Mouse (Mus musculus): Measurements from ENCODE around the gene Krt71. TPM values are rescaled to one million over a fixed set of nuclear protein-coding genes. Genes with fewer than 3 reads are reported as not detected.

The Krt71 gene
- polyA plus RNA-seq, 1 experiment from 2014 or later = not detected

Small RNAs within 50 kb of the gene (microRNA-seq; reads per million reads assigned to microRNA genes)
- not detected for gene Gm44323
- not detected for gene Gm44342

Other genes starting within 250 kb of the Krt71 start
- not detected in 2 replicates for gene Gm49425, start 225.8 kb downstream of the Krt71 start, polyA plus RNA-seq (2015; fragmentation: Nextera tagmentation; extraction: Ambion mirVana)
- not detected in 2 replicates for gene Krt84, start 210.3 kb downstream of the Krt71 start, polyA plus RNA-seq (2015; fragmentation: Nextera tagmentation; extraction: Ambion mirVana)
- gene Krt82, start 192.4 kb downstream of the Krt71 start, polyA plus RNA-seq (2015; fragmentation: Nextera tagmentation; extraction: Ambion mirVana) = not detected in 2 replicates
- gene Krt90, start 180.2 kb downstream of the Krt71 start, polyA plus RNA-seq (2015; fragmentation: Nextera tagmentation; extraction: Ambion mirVana) = 0.17 TPM in 1 of 2 replicates, not detected in the other
- gene Krt75, start 169.2 kb downstream of the Krt71 start, polyA plus RNA-seq (2015; fragmentation: Nextera tagmentation; extraction: Ambion mirVana) = 0.07 and 0.08 TPM in 2 replicates
- not detected in 2 replicates for gene Gm5414, start 114.9 kb downstream of the Krt71 start, polyA plus RNA-seq (2015; fragmentation: Nextera tagmentation; extraction: Ambion mirVana)
- gene Gm5478, start 95.7 kb downstream of the Krt71 start, polyA plus RNA-seq (2015; fragmentation: Nextera tagmentation; extraction: Ambion mirVana) = not detected in 2 replicates
- gene Krt6b, start 62.8 kb downstream of the Krt71 start, polyA plus RNA-seq (2015; fragmentation: Nextera tagmentation; extraction: Ambion mirVana) = not detected in 2 replicates
- 0.12 TPM in 1 of 2 replicates, not detected in the other for gene Krt6a, start 48.8 kb downstream of the Krt71 start, polyA plus RNA-seq (2015; fragmentation: Nextera tagmentation; extraction: Ambion mirVana)
- 1.1 and 4.4 TPM in 2 replicates for gene Krt5, start 30.2 kb downstream of the Krt71 start, polyA plus RNA-seq (2015; fragmentation: Nextera tagmentation; extraction: Ambion mirVana)
- gene Krt72, start 43.4 kb upstream of the Krt71 start, polyA plus RNA-seq (2015; fragmentation: Nextera tagmentation; extraction: Ambion mirVana) = not detected in 2 replicates
- 0.43 and 0.44 TPM in 2 replicates for gene Krt73, start 59.2 kb upstream of the Krt71 start, polyA plus RNA-seq (2015; fragmentation: Nextera tagmentation; extraction: Ambion mirVana)
- gene Krt2, start 75.1 kb upstream of the Krt71 start, polyA plus RNA-seq (2015; fragmentation: Nextera tagmentation; extraction: Ambion mirVana) = not detected in 2 replicates
- gene Krt1, start 107.7 kb upstream of the Krt71 start, polyA plus RNA-seq (2015; fragmentation: Nextera tagmentation; extraction: Ambion mirVana) = 7.0 and 8.6 TPM in 2 replicates
- 0.12 and 0.13 TPM in 2 replicates for gene Krt77, start 126.6 kb upstream of the Krt71 start, polyA plus RNA-seq (2015; fragmentation: Nextera tagmentation; extraction: Ambion mirVana)
- gene Krt76, start 149.8 kb upstream of the Krt71 start, polyA plus RNA-seq (2015; fragmentation: Nextera tagmentation; extraction: Ambion mirVana) = not detected in 2 replicates
- gene Krt4, start 181.6 kb upstream of the Krt71 start, polyA plus RNA-seq (2015; fragmentation: Nextera tagmentation; extraction: Ambion mirVana) = 0.11 TPM in 1 of 2 replicates, not detected in the other
- gene Krt79, start 197.2 kb upstream of the Krt71 start, polyA plus RNA-seq (2015; fragmentation: Nextera tagmentation; extraction: Ambion mirVana) = 0.32 TPM in 2 replicates
- not detected in 2 replicates for gene Krt78, start 211.2 kb upstream of the Krt71 start, polyA plus RNA-seq (2015; fragmentation: Nextera tagmentation; extraction: Ambion mirVana)

All from neural tube, embryonic 13.5 days (tissue).